ENCODE assay signal across 8 mouse cellular contexts in the genomic region with DNA sequence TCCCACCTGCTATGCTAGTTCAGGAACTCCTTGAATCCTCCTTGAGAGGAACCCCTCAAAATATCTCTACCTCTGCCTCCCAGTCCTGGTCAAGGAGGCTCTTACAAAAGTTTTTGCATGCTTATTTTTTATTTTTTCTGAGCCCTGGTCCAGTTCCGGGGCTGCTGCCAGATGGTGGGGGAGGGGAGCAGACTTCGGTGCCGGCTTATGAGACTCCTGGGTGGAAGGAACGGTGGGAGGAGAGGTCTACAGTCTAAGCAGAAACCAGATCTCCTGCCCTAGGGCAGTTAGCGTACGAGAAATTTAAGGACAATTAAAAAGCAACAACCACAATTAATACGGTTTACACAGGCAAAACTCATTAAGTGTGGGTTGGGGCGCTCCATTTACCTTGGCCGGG.
DNase-seq lines count a peak whose midpoint lies in the region; ATAC-seq lines count a peak whose summit lies in the region.

No protein-coding gene starts in this region.

- intact Hi-C loops in heart, postnatal 10 days (cut with DNase I), result no loop called here
- intact Hi-C loops in left cerebral cortex, postnatal 25 days (cut with DNase I), result no loop called here

- no peak overlapping the region; the same call in 1 of the 2 replicates for H3K4me2 ChIP-seq in heart, embryonic 11.5 days
- H3K4me2 ChIP-seq in lung, embryonic 16.5 days (ENCODE audit: low read depth, low read length), result no peak overlapping the region

- no peak overlapping the region for H3K4me3 ChIP-seq in heart, embryonic 11.5 days (ENCODE audit: low read depth, low read length)
- H3K4me3 ChIP-seq in lung, embryonic 16.5 days (ENCODE audit: low read length), result no peak overlapping the region

- no peak for ATAC-seq in heart, embryonic 11.5 days (replicated peaks; ENCODE audit: insufficient number of reproducible peaks, low FRiP score, low TSS enrichment)
- peak; percentile 27; the same call in 1 of the 2 replicates for ATAC-seq in lung, embryonic 16.5 days (ENCODE audit: low read depth)
- no peak for ATAC-seq in erythroid progenitor cell, adult 5-6 weeks (replicated peaks; ENCODE audit: low FRiP score, poor library complexity, severe bottlenecking)
- no peak for ATAC-seq in megakaryocyte, adult 5-6 weeks (ENCODE audit: poor library complexity, severe bottlenecking)

- DNase-seq in heart, postnatal 10 days, result no peak
- peak; percentile 36 for DNase-seq in ES-CJ7 (ENCODE audit: low read depth, low spot score)
- DNase-seq in kidney, adult 11 months, result peak; percentile 56
- DNase-seq in left cerebral cortex, postnatal 25 days (ENCODE audit: low spot score in 2 of 2), result no peak

- H3K36me3 ChIP-seq in heart, embryonic 11.5 days (ENCODE audit: control insufficient read depth, insufficient read depth, low read length), result no peaks in the 10 kb centered on the region; the same call in 1 of the 2 replicates
- H3K36me3 ChIP-seq in lung, embryonic 16.5 days (ENCODE audit: control insufficient read depth, insufficient read depth, low read length), result no peaks in the 10 kb centered on the region

- no peaks in the 10 kb centered on the region for H3K27me3 ChIP-seq in heart, embryonic 11.5 days (ENCODE audit: control insufficient read depth, insufficient read depth, low read length)
- no peaks in the 10 kb centered on the region for H3K27me3 ChIP-seq in lung, embryonic 16.5 days (ENCODE audit: control insufficient read depth, insufficient read depth, low read depth, low read length)

- H3K9ac ChIP-seq in heart, embryonic 11.5 days (ENCODE audit: low read depth, low read length), result 0 out of 2 replicates have a peak overlapping the region, but pooled peaks have one; percentile 10
- H3K9ac ChIP-seq in lung, embryonic 16.5 days (ENCODE audit: low read length), result peak overlapping the region; percentile 1; the same call in 1 of the 2 replicates

- H3K9me3 ChIP-seq in heart, embryonic 11.5 days (replicated peaks; ENCODE audit: control insufficient read depth, low read length), result no peaks in the 10 kb centered on the region
- no peaks in the 10 kb centered on the region for H3K9me3 ChIP-seq in lung, embryonic 16.5 days (ENCODE audit: control insufficient read depth, low read length)

- peaks cover 36% of the 10 kb centered on the region for H3K4me1 ChIP-seq in heart, embryonic 11.5 days (ENCODE audit: control insufficient read depth, insufficient read depth, low read length)
- H3K4me1 ChIP-seq in lung, embryonic 16.5 days (replicated peaks; ENCODE audit: control insufficient read depth, insufficient read depth, low read length), result peaks cover 41% of the 10 kb centered on the region

- H3K27ac ChIP-seq in heart, embryonic 11.5 days (ENCODE audit: low read depth, low read length), result peak overlapping the region; percentile 54; the same call in 1 of the 2 replicates
- H3K27ac ChIP-seq in lung, embryonic 16.5 days (ENCODE audit: low read length), result peak overlapping the region; percentile 98

- WGBS in heart, embryonic 11.5 days (ENCODE audit: insufficient replicate concordance), result 50% methylated on average over 9 of the region's 9 CpGs
- 34% methylated on average over 9 of the region's 9 CpGs for WGBS in lung, embryonic 16.5 days

Comparison
In these comparisons a context has a peak if more than half of its experiments do, and no peak if none do; other contexts are left out.
1. DNase-seq: peak in ES-CJ7 (single experiment) and kidney, adult 11 months (single experiment); none in heart, postnatal 10 days (0 of 2) and left cerebral cortex, postnatal 25 days (0 of 2).